Mouse (Mus musculus) heart, postnatal 0 days (tissue): ENCODE data around the gene Ptpdc1.

Experiments used
- CTCF ChIP-seq: IDR thresholded peaks from 2 replicates; pipeline ENCODE4 v1.5.1; 2016; ENCODE audit warnings: antibody characterized with exemption, control low read depth, low read depth
- EP300 ChIP-seq: IDR thresholded peaks from 2 replicates; pipeline ENCODE4 v1.6.1; 2016; ENCODE audit warnings: antibody characterized with exemption, low read depth

GRCm38 (mm10) chr13:48544391-48544790 is 81.1 kb downstream of the Ptpdc1 start:
- TF ChIP-seq CTCF = no peak
- no peak for TF ChIP-seq EP300
